Mouse (Mus musculus): ENCODE measurements around the gene Pum3.

DNA sequence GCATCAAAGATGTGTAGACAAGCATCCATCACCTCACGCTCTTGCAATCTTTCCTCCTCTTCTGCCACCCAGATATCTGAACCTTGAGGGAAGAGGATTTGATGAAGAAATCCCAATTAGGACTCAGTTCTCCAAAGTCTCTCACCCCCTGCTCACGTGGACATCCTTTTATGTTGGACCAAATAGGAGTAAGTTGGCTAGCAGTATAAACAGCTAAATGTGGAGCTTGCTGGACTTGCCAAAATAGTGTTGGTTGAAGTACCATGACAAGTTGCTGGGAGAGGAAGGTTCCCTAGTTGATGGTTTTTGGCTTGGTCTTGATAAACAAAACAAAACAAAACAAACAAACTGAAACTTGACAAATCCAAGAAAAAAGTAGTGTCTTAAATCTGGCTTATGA is 59.5 kb downstream of the Pum3 start:
- TF ChIP-seq CTCF (IDR thresholded peaks at IDR 0.05; ENCODE audit: control insufficient read depth, insufficient read depth, low read length) (no peak), POLR2A (IDR thresholded peaks at IDR 0.05; ENCODE audit: borderline replicate concordance, control insufficient read depth, low read depth, low read length) (no peak)

All from bone marrow, adult 2 months (tissue).